In the genomic region with DNA sequence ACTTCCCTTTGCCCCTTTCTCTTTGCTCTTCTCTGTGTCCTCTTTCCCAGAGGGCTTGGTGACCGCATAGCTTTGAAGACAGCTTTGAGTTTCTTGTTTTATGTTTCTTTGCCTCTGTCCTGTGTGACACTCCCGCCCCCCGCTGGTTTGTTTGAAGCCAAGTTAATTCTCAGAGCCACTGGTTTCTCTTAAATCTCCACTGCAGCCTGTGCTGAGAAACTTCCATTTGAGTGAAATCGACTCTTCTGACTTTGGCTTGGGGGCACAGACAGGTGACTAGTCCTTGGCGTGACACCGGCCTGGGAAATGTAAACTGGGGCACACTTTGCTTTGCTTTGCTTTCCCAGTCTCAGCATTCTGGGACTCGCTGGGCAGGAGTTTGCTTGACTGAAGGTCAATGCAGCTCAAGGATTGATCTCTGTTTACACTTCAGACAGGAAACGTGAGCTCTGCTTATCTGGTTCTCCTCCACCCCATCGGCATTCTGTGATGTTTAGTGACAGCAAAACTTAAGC, we compare ENCODE assay signal across 9 mouse cellular contexts. TPM values are rescaled to one million over a fixed set of nuclear protein-coding genes. Genes with fewer than 3 reads are reported as not detected.
DNase-seq lines count a peak whose midpoint lies in the region; ATAC-seq and TF ChIP-seq lines count a peak whose summit lies in the region.
"Had no signal": no experiment of that assay in that cellular context is flagged by ENCODE, and none has a peak within 500 bp of the region (broad histone marks: within the 10 kb centered on the region; RNA-seq: fewer than 3 reads in every experiment).

No protein-coding gene starts in this region.

- WGBS in hindbrain, embryonic 13.5 days, result 15% methylated on average over 9 of the region's 9 CpGs
- 6% methylated on average over 9 of the region's 9 CpGs for WGBS in lung, embryonic 16.5 days
- WGBS in stomach, postnatal 0 days, result 13% methylated on average over 9 of the region's 9 CpGs

- no peak overlapping the region for H3K9ac ChIP-seq in hindbrain, embryonic 13.5 days
- H3K9ac ChIP-seq in lung, embryonic 16.5 days (ENCODE audit: low read length), result 0 out of 2 replicates have a peak overlapping the region, but pooled peaks have one; percentile 8
- no peak overlapping the region for H3K9ac ChIP-seq in stomach, postnatal 0 days (ENCODE audit: low read length)

- no peaks in the 10 kb centered on the region for H3K9me3 ChIP-seq in hindbrain, embryonic 13.5 days
- no peaks in the 10 kb centered on the region for H3K9me3 ChIP-seq in lung, embryonic 16.5 days (ENCODE audit: control insufficient read depth, low read length)
- H3K9me3 ChIP-seq in stomach, postnatal 0 days (ENCODE audit: control insufficient read depth, low read length), result no peaks in the 10 kb centered on the region

- 0 out of 2 replicates have a peak, but pooled peaks have one; percentile 19 for TF ChIP-seq CTCF in cortical plate, adult 2 months (IDR thresholded peaks at IDR 0.05; ENCODE audit: extremely low read depth, insufficient read depth, low read length)
- peak; percentile 68 for TF ChIP-seq CTCF in stomach, postnatal 0 days (IDR thresholded peaks at IDR 0.05; ENCODE audit: low read depth)

- H3K4me1 ChIP-seq in cortical plate, adult 2 months (ENCODE audit: control insufficient read depth, insufficient read depth, low read length), result peaks cover 8% of the 10 kb centered on the region
- H3K4me1 ChIP-seq in hindbrain, embryonic 13.5 days (replicated peaks), result peaks cover 59% of the 10 kb centered on the region
- H3K4me1 ChIP-seq in lung, embryonic 16.5 days (replicated peaks; ENCODE audit: control insufficient read depth, insufficient read depth, low read length), result peaks cover 21% of the 10 kb centered on the region
- H3K4me1 ChIP-seq in stomach, postnatal 0 days (replicated peaks; ENCODE audit: control insufficient read depth, insufficient read depth), result peaks cover 3% of the 10 kb centered on the region; the same call in 1 of the 2 replicates

- no peak for TF ChIP-seq EP300 in stomach, postnatal 0 days (optimal IDR thresholded peaks at IDR 0.05)

- H3K27ac ChIP-seq in cortical plate, adult 2 months (ENCODE audit: insufficient read depth, low read length), result no peak overlapping the region
- peak overlapping the region; percentile 50; the same call in 1 of the 2 replicates for H3K27ac ChIP-seq in hindbrain, embryonic 13.5 days
- peak overlapping the region; percentile 24; the same call in 1 of the 2 replicates for H3K27ac ChIP-seq in lung, embryonic 16.5 days (ENCODE audit: low read length)
- peak overlapping the region; percentile 73 for H3K27ac ChIP-seq in stomach, postnatal 0 days (replicated peaks)

- TF ChIP-seq POLR2A in cortical plate, adult 2 months (IDR thresholded peaks at IDR 0.05; ENCODE audit: extremely low read depth, insufficient read depth, low read length), result no peak

- ATAC-seq in hindbrain, embryonic 13.5 days (ENCODE audit: low FRiP score), result no peak
- peak; percentile 47; the same call in 1 of the 2 replicates for ATAC-seq in lung, embryonic 16.5 days (ENCODE audit: low read depth)
- peak; percentile 62 for ATAC-seq in stomach, postnatal 0 days (ENCODE audit: low FRiP score, low TSS enrichment)

- H3K4me3 ChIP-seq in cortical plate, adult 2 months (ENCODE audit: insufficient read depth, low read length), result no peak overlapping the region
- no peak overlapping the region for H3K4me3 ChIP-seq in hindbrain, embryonic 13.5 days
- H3K4me3 ChIP-seq in lung, embryonic 16.5 days (ENCODE audit: low read length), result no peak overlapping the region
- no peak overlapping the region for H3K4me3 ChIP-seq in stomach, postnatal 0 days (ENCODE audit: low read depth, low read length)
- H3K4me3 ChIP-seq: erythroblast, embryonic 14.5 days had no signal

- H3K4me2 ChIP-seq in hindbrain, embryonic 13.5 days, result no peak overlapping the region
- H3K4me2 ChIP-seq in lung, embryonic 16.5 days (ENCODE audit: low read depth, low read length), result peak overlapping the region; percentile 8; the same call in 1 of the 2 replicates
- peak overlapping the region; percentile 23; the same call in 1 of the 2 replicates for H3K4me2 ChIP-seq in stomach, postnatal 0 days (replicated peaks; ENCODE audit: low read depth)

- DNase-seq in heart, adult 11 months, result peak; percentile 55
- no peak for DNase-seq in heart, adult 9 months (ENCODE audit: low spot score in 2 of 2)
- DNase-seq in stomach, postnatal 0 days (ENCODE audit: low spot score), result peak; percentile 67
- DNase-seq in gastrocnemius, adult 18-20 months (ENCODE audit: low spot score), result no peak
- DNase-seq in urinary bladder, postnatal 25 days (ENCODE audit: low spot score), result no peak

- H3K27me3 ChIP-seq in hindbrain, embryonic 13.5 days, result no peaks in the 10 kb centered on the region
- H3K27me3 ChIP-seq in lung, embryonic 16.5 days (ENCODE audit: control insufficient read depth, insufficient read depth, low read depth, low read length), result no peaks in the 10 kb centered on the region
- no peaks in the 10 kb centered on the region for H3K27me3 ChIP-seq in stomach, postnatal 0 days (ENCODE audit: control insufficient read depth, insufficient read depth, low read length)

- no peaks in the 10 kb centered on the region for H3K36me3 ChIP-seq in hindbrain, embryonic 13.5 days
- no peaks in the 10 kb centered on the region for H3K36me3 ChIP-seq in lung, embryonic 16.5 days (ENCODE audit: control insufficient read depth, insufficient read depth, low read length)
- H3K36me3 ChIP-seq in stomach, postnatal 0 days (ENCODE audit: control insufficient read depth, insufficient read depth, low read length), result no peaks in the 10 kb centered on the region

RNA-seq across cellular contexts. Expression of gene Gm10645, which starts 12.3 kb away (rescaled TPM):
- polyA plus RNA-seq in cortical plate, adult 2 months (2012; rRNA removed), result 2.9 and 3.4 TPM in 2 replicates
- 6.9 and 7.3 TPM in 2 replicates for polyA plus RNA-seq in hindbrain, embryonic 13.5 days (2015; fragmentation: Nextera tagmentation; extraction: Ambion mirVana)
- 0.23 and 0.89 TPM in 2 replicates for polyA plus RNA-seq in lung, embryonic 16.5 days (2015; fragmentation: Nextera tagmentation; extraction: Ambion mirVana)
- 3.3 TPM in 2 replicates for polyA plus RNA-seq in stomach, postnatal 0 days (2015; fragmentation: Nextera tagmentation; extraction: Ambion mirVana)
- total RNA-seq in gastrocnemius, adult 18-20 months (2021), result not detected
- polyA plus RNA-seq: erythroblast, embryonic 14.5 days had no signal

RNA-seq across cellular contexts. Expression of gene Tbc1d9, which starts 13.1 kb away (rescaled TPM):
- 49.2 and 49.9 TPM in 2 replicates for polyA plus RNA-seq in cortical plate, adult 2 months (2012; rRNA removed)
- 15.9 and 16.4 TPM in 2 replicates for polyA plus RNA-seq in hindbrain, embryonic 13.5 days (2015; fragmentation: Nextera tagmentation; extraction: Ambion mirVana)
- 1.4 TPM in 2 replicates for polyA plus RNA-seq in lung, embryonic 16.5 days (2015; fragmentation: Nextera tagmentation; extraction: Ambion mirVana)
- polyA plus RNA-seq in stomach, postnatal 0 days (2015; fragmentation: Nextera tagmentation; extraction: Ambion mirVana), result 2.6 and 3.2 TPM in 2 replicates
- total RNA-seq in gastrocnemius, adult 18-20 months (2021), result 1 to 10 TPM in 1 of 2 experiments, under 1 TPM in 1; 0.64 to 1.3 TPM
- polyA plus RNA-seq: erythroblast, embryonic 14.5 days had no signal

Comparison
In these comparisons a context has a peak if more than half of its experiments do, and no peak if none do; other contexts are left out.
1. DNase-seq: peak in heart, adult 11 months (single experiment) and stomach, postnatal 0 days (single experiment); none in heart, adult 9 months (0 of 2), gastrocnemius, adult 18-20 months (single experiment) and urinary bladder, postnatal 25 days (single experiment).